Mouse (Mus musculus) mouse embryonic stem cell (cell line): ENCODE data around the gene Utp15.

Experiments
- in situ Hi-C, 2 experiments: fragments of 300-500 bp; cut with MboI; formaldehyde crosslinking; loops; 1 replicate in 1 of 2; 3 replicates in 1 of 2; pipeline ENCODE4 v1.14.3; 2019 to 2020; ENCODE audit warnings: low sequenced_read_pairs in 2 of 2, low pct_unique_long_range_greater_than_20kb in 1 of 2, mixed read lengths in 1 of 2; ENCODE audit not compliant: unreplicated experiment in 1 of 2

Gene Utp15

DNA sequence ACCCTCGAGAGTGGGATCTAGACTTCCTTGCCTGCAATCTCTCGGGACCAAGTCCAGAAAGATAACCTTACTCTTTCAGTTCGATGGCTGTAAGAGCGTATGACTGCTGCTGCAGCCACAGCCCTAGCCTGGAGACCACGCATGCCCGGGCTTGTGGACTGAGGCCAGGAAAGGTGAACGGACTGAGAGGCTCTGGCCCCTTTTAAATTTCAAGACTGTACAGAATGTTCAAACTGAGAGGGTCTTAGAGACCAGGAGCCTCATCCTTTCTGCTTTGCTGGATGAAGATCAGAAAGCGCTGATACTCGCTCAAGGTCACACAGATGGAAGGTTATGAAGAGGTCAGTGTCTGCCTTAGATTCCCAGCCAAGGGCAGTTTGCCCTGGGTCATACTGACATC, 61.4 kb downstream of the Utp15 start:
- in situ Hi-C loops, result no loop called here
